Mouse (Mus musculus): ENCODE measurements around the gene Ipo9.

DNA sequence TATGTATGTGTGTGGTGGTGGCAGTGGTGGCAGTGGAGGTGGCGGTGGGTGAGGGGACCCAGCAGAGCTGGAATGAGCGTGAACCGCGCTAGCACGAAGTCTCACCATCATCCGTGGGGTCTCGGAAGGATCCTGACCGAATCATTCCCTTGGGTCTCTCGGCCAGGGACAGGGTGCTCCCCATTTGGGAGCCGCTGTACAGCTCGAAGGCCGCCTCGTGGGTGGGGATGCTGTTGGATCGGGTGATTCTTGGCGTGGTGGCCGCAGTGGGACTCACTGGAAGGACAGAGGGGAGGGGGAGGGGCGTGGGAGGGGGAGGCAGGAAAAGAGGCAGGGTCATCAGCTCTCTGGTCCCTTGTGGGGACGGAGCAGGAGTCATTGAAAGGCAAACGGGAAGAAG is 35.4 kb upstream of the Ipo9 start:
- TF ChIP-seq GATA1 (IDR thresholded peaks at IDR 0.05; ENCODE audit: borderline replicate concordance, low read length) (no peak), FLI1 (IDR thresholded peaks at IDR 0.05; ENCODE audit: low read length) (no peak)
